Mouse (Mus musculus): Measurements from ENCODE around the gene Tet2.
"Not testable (repeated sequence)": the region's sequence is repeated elsewhere in the genome, so short reads cannot be mapped to it uniquely, and the experiment has no call there.

Gene Tet2

GRCm38 (mm10) chr3:133544551-133545303 is at the start of gene Tet2:
Gene Tet2 (minus strand): TSS chr3:133545139.
- DNase-seq = no peak

GRCm38 (mm10) chr3:133592995-133593394 is 48.1 kb upstream of the Tet2 start:
- not testable (repeated sequence) for DNase-seq

GRCm38 (mm10) chr3:133590506-133591152 is 45.7 kb upstream of the Tet2 start:
- no peak for DNase-seq

DNA sequence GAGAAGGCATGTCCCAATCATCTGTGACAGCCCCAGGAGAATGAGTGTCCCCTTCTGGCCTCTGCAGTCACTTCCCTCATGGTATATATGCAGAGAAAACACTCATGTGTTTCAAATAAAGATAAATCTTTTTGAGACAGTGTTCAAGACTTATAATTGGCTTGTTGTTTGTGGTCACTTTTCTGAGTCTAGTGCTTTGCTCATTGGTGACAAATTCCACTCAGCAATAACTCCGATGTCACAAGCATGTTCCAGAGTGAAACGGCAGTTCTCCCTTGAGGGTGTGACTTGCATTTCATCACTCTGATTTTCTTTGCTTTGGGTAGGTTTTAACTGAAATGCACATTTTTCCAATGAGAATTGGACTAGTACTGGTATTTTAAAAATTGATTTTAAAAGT is 40.1 kb upstream of the Tet2 start:
- no peak for DNase-seq

DNA sequence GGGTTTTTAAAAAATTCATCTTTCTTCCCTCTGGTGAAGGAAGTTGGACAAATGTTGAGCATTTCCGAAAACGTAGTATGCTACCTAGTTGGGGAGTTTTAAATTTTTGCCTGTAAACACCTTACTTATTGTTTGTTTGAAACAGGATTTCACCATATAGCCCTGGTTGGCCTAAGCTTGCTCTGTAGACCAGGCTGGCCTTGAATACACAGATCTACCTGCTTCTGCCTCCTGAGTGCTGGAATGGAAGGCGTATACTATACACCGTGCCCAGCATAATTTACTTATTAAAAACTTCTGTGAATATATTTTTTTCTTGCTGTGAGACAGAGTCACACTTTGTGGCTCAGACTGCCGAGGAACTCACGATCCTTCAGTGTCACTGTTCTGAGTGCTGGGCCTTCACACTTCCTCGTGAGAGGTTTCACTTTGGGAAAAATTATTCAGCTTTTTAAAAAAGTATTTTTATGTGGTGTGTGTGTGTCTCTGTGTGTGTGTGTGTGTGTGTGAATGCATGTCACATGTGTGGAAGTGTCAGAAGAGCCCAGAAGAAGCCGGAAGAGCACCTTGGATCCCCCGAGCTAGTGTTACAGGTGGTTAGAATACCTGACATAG is 38.6 kb upstream of the Tet2 start:
- DNase-seq = no peak

GRCm38 (mm10) chr3:133582969-133583368 is 38.0 kb upstream of the Tet2 start:
- DNase-seq = no peak

- no peak for DNase-seq
Measured at GRCm38 (mm10) chr3:133582096-133582495, 37.2 kb upstream of the Tet2 start.

- no peak for DNase-seq
Measured at GRCm38 (mm10) chr3:133581541-133581940, 36.6 kb upstream of the Tet2 start.

DNA sequence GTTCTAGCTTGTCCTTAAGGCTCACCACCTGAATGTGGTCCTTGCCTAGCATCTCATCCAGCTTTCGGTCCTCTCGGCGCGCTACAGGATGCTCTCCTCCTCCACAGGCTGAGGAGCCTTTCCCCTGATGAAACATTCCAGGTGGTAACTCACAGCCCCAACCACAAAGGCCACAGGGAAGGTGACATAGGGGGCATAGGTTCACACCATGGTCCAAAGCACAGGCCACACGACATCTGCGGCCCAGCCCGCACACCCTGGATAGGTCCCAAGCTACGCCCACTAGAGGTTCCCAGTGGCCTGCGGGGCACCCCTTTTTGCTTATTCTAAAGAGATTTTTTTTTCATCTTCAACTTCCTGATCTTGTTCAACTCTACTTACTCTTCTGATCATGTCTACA is 34.7 kb upstream of the Tet2 start:
- DNase-seq = no peak

GRCm38 (mm10) chr3:133579140-133579539 is 34.2 kb upstream of the Tet2 start:
- no peak for DNase-seq

GRCm38 (mm10) chr3:133574969-133575368 is 30.0 kb upstream of the Tet2 start:
- no peak for DNase-seq

DNA sequence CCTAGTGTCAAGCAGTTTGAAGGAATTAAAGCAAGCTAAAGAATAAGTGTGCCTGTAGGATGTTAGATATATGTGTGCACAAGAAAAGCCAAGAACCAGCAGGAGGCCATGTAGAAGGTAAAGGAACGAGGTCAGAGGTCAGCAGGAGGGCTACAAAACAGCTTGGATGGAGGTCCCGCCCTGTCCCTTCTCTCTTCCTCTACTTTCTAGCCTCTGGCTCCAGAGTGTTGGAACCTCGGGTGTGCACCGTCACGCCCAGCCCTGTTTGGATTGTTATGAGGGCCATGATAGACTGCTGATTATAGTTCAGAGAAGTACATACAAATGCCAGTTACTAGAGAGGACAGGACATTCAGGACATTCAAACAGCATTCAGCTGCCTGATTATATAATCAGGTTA is 27.0 kb upstream of the Tet2 start:
- no peak for DNase-seq

GRCm38 (mm10) chr3:133563503-133564205 is 18.7 kb upstream of the Tet2 start:
- no peak for DNase-seq

- no peak for DNase-seq
Measured at GRCm38 (mm10) chr3:133559413-133560114, 14.6 kb upstream of the Tet2 start.

DNA sequence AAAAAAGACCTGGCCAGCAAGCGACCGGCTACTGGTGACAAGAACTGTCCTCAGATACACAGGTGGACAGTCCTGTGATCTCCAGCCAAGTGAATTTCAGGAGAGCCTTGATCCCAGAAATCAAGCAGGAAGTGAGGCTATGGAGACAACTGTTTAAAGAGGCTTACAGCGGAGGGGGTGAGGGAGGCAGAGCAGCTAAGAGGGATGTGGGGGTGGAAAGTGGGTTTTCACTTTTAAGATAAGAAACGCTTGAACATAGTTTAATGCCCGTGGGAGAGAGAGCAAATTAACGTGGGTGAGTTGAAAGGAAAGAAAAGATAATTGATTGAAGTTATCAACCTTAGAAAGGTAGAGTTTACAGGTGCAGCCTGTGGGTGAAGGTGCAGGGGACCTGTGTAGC is 12.7 kb upstream of the Tet2 start:
- DNase-seq = no peak

- no peak for DNase-seq
Measured at GRCm38 (mm10) chr3:133557154-133557553, 12.2 kb upstream of the Tet2 start.

GRCm38 (mm10) chr3:133555378-133555777 is 10.4 kb upstream of the Tet2 start:
- no peak for DNase-seq

DNA sequence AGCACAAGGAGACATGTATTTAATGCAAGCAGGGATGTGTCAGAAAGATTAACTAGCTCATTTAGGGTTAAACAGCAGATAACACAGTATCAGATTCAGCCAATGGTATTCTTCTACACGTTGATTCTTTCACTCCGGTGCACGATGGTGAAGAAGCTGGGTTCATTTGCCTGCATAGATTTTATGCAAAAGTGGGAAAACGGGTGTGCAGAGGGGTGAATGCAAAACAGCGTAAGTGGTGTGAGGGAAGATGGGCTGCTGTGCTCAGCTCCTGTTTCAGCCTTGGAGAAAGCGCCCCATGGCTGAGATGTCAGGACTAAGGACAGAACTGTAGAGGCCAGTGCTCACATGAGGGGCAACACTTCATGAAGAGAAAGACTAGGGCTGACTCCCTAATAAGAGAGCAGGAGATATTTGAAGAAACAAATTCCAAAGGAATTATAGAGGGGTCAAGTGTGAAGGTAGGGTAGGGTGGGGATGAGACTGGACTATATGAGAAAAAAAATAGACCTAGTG is 9.7 kb upstream of the Tet2 start:
- no peak for DNase-seq

GRCm38 (mm10) chr3:133554092-133554491 is 9.2 kb upstream of the Tet2 start:
- no peak for DNase-seq

- DNase-seq = no peak
Measured at GRCm38 (mm10) chr3:133551941-133552340, 7.0 kb upstream of the Tet2 start.

GRCm38 (mm10) chr3:133549385-133550170 is 4.6 kb upstream of the Tet2 start:
- no peak for DNase-seq

DNA sequence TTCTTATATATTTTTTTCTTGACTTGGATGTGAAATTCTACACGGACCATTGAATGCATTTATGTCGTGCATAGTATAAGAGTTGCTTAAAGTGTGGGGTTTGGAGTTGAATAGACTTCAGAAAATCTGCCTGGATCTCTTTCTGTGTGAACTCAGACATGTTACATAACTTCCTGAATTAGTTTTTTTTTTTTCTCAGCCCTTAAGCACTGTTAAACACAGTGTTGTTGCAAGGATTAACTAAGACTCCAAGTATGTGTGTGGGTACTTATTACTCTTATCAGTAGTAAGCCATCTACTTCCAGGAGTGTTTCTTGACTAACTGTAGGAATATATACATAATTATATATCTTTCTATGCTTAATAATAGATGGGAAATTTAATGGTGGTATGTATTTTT is 3.7 kb upstream of the Tet2 start:
- DNase-seq = no peak

All from cerebellum, adult 11 months (tissue).